Mouse (Mus musculus) layer of hippocampus, adult 11-12 months (tissue): Measurements from ENCODE around the gene Gm5089.

Experiments
- DNase-seq: peaks from one replicate; pipeline ENCODE4 v3.0.0; 2022; ENCODE audit warnings: low spot score

Gene Gm5089

DNA sequence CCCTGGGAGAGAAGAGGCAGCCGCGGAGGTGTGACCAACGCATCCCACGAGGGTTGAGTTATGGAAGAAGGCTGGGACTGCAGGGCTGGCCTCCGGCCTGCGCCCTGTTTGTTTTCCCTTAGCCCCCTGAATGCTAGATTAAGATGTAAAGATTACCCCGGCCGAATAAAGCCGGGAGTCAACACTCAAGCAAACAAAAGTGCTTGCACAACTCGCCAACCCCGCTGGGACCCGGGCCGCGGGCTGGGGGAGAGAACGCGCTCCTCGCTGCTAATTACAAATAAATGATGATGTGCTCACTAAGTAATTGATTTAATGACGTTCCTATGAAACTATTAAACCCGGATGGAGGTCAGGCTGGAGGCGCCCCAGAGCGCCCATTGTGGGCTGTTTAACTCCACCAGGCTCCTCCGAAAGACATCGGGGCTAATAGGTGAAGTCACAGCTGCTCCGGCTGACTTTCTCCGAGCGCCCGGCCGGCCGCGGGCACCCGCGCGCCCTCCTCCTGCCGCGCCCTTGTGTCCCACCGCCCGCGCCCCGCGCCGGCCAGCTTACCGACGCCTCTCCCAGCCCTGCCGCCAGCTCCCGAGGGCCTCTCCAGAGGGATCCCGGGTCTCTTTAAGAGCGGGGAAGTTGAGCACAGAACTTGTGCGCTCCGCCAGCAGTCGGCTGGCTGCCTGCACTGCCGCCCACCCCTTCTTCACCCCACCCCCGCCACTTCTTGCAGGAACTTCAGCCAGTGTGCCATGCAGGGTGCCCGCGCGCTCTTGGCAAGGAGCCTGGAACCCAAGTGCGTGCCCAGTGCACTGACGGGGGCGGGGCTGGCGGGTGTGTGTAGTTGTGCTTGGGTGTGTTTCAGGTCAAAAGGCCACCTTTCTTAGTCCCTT is at the start of gene Gm5089:
TSS of gene Gm5089 (minus strand) at position 620 of the 887 bp plus-strand sequence.
- DNase-seq: peak; percentile 36

DNA sequence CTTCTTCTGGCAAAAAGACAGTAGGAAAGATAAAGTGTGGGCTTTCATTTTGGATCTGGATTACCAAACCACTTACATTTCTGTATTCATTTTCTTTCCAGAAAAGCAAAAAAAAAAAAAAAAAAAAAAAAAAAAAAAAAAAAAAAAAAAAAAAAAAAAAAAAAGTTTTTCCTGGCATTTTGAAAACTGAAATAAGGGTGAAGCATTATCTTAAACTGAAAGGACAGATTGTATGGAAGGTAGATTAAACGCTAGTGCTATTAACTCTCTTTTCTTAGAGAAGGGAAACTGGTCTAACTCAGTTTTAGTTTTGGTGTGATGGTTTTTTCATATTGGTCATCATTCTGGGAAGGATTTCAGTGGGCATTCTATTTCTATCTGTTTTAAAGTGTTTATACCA is 41.1 kb upstream of the Gm5089 start:
- DNase-seq: no peak

DNA sequence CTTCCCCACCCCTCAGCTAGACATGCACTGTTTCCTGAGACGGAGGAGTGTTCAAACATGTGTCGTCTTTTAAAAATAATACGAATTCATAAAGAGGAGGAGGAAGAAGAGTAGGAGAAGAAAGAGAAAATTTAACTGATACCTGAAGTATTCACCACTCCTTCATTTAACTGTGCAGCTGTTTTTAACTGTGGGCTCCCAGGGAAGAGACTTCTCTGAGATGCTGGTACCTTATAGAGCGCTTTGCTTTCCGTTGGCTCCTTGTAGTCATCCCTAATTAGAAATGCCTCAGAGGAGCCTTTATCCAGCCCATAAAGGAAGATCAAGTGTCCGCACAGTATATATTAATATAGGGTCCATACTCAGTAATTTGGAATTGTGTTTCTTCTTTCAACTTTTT is 40.6 kb upstream of the Gm5089 start:
- DNase-seq: no peak

DNA sequence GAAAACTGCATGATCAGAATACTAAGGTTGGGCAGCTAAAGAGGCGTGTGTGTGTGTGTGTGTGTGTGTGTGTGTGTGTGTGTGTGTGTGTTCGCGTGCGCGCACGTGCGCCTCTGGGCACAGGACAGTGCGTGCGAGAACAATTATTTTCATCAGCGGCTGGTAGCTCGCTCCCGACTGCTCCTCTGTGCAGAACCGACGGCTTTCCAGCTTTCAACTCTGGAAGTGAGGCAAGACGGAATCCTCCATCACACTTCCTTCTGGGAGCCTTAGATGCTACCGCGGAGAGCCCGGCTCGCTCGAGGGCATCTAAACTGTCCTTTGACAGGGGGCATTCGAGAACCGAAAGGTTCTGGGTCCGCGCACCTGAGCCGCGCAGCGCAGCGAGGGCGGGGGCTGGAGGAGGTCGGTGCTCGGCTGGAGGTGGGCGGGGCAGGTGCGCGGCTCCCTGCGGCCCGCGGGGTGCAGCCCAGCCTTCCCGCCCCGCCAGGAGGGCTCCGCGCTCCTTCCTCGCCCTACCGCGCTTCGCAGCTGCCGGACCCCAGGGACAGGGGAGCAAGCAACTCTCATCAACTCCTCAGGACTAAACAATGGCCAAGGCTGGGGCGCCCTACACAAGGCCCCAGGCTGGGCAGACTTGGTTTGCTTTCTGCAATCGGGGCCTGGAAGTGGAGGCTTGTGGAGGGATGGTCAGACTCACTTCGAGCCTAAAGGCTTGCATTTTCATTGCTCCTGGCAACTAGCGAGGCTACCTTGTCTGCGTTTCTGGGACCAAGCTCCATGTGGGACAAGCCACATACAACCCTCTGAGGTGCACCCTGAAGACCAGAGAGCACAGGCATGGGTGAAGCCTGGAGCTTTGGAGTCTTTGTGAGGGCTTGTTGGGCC is 39.8 kb upstream of the Gm5089 start, which contains the start of gene Gm10837:
TSS of gene Gm10837 (plus strand) at position 146 of the 888 bp plus-strand sequence.
- no peak for DNase-seq

DNA sequence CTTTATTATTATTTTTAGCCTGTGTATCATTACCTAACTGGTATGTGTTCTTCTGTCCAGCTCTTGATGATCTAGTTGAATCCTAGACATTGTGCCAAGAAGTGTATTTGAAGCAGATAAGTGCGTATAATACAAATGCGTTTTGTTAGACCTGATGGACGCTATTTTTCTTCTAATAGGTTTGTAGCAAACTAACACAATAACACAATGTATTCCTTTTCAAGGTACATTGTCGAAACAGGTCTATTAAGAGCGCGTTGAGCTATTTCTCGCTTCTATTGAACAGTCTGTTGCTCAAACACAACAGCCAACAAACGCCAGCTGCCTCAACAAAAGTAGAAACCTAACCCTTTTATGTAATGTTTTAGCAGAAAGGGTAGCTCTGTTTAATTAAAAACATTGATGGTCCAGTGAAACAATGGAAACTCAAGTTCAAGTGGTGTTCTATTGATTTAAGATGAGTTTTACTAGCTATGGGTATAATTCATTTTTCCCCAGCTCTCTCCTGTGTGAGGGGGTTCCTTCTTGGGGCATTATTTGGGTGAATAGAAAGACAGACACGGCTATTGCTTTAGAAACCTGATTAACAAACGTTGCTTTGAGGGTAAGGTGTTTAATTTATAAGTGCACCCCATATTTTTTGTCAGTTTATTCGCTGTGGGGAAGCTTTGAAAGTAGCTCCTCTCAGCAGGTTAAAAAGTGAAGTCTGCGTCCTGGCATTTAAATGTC is 38.9 kb upstream of the Gm5089 start:
- DNase-seq: no peak

DNA sequence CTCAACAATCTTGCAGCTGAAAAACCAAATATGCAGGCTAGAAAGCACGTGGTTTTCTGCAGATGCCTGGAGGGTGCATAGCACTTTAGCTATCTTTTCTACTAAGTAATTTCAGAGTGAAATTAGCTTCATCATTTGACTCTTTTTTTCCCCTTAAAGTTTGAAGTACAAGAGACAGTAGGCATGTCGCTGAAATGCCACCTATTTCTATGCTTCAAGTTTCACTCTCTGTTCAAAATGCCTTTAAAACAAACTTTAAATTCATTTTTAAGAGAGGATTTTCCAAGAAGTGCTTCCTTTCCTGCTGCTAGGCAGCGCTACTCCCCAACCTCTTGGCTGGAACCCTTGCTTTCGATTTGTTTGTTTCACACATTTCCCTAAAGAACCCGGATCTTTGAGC is 38.1 kb upstream of the Gm5089 start:
- DNase-seq: no peak

DNA sequence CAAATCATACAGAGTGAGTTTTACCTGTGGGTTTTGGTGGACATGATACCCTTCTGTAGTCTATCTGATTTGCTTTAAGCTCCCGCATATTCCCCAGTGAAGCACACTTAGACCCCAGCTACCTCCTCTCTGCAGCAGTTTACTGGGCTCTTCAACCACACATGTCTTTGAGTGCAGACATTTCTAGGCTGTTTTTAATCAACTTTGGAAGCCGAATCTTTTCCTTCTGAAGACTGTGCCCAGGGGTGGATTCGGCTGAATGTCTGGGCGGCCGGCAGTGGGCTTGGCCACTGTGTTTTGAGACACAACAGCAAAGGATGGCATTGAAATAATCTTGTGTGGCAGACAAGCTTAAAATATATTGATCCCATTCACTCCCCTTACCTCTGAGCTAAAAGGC is 36.5 kb upstream of the Gm5089 start:
- DNase-seq: no peak

DNA sequence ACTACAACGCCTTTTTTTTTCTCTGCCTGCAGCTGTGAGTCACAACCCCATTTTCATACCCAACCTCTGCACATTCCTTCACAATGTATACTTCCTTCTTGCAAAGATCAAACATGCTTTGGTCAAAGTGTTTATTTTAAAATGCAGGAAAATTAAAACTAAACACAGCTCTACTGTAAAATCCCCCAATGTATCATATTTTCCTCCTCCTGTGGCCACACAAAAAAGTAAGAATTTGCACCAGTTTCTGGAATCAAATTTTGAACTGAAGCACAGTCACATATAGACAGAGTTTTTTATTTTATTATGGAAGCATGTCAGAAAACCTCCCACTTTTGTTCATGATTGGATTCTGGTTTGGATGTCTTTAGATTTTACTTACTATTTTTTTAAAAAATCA is 35.7 kb upstream of the Gm5089 start:
- DNase-seq: no peak

DNA sequence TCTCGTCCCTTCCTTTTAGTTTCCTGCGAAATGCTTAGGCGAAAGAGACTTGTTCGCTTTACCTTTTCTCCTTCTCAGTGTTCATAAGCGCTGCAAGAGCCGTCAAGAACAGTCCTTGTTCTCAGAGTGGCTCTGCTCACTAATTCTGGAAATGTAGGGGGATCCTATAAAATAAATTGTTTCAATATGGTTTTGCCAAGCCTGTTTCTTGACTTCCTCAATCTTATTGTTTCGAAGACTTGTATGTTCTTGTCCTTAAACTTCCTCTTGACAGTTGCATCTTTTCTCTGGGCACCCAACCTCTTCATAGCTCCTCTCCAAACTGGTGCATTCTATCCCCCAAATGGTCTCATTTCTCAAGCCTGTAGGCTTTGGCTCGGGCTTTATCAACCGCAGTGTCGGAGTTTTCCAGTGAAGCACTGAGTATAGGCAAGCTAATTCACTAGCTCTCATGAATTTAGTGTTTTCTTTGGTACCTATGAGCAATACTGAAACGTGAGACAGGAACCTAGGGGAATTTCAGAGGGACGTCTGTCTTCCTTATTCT is 34.8 kb upstream of the Gm5089 start:
- DNase-seq: no peak

DNA sequence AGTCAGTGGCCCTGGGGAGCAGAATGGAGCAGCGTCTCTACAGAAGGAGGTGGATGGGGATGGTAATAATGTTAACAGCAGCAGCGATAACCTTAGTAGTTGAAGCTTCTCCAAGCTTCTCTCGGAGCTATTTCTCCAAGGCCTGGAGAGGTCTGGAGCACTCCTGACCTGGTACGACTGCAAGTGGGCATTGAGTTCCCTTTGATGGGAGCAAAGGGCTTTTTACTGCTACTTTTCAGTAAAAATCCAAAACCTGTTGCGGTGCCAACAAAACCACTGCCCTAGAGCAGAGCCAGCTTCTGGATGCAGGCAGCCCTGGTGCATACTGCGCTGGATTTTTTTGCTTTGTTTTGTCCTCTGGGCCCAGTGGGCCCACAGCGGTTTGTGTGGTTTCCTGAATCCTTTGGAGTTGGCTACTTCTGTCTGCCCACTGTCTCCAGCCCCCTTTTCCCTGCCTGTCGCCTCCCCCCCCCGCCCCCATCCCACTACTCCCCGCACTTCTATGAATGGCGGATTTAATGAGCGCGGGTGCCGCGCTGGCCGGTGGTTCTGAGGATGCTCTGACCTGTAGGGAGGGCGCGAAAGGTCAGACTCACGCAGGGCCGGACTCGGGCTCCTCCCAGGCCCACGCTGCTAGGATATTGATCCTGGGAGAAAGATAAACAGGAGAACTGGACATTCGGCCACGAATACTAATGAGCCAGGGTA is 34.1 kb upstream of the Gm5089 start:
- DNase-seq: no peak

DNA sequence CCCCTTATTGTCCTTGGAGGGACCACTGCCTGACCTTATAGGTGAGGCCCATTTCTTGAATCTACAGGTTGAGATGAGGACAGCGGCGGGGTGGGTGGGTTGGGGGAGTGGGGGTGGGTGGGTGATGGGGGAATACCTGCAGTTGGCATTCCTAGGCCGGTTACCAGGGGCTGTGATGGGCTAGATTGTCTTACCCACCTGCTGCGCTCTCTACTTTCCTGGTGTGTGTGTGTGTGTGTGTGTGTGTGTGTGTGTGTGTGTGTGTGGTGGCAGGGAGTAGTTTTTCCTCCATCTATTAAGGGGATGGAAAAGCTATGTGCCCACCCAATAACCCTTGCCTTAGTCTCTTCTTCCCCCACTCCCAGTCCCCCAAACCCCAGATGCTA is 33.5 kb upstream of the Gm5089 start:
- DNase-seq: no peak

DNA sequence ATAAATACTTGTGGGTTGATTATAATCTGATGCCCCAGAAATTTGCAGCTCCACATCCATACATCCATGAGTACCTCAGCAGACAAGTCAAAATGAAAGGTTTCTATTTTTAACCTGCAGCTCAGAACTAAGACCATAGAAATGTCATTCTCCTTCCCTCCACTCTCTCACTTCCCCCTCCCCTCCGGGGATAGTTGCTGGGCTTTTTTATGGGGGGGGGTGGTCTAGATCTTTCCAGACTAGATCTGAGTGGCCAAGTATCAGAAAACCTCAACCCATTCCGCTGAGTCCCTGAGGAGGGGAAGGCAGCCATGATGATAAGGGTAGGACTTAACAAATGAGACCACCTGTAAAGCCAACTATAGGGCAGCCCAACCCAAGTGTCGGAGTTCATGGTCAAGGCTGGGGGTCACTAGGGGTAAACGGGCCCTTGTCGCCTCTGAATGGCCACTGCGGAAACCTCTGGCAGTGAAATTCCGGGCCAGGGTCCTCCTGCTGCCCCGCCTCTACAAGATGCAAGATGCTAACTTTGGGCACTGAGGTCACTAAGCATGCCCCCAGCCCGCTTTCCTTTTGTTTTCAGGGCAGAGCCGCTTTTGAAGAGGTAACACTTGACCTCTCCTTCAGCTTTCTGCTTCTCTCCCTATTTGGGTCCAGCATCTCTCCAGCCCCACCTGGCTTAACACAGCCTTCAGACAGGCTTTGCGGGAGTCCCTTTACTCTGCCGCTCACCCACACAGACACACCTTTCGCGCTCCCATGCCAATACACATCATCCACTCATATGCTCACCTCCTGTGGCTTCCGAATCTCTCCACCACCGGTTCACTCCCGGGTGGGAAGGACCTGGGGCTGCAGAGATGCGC is 32.9 kb upstream of the Gm5089 start:
- DNase-seq: no peak

DNA sequence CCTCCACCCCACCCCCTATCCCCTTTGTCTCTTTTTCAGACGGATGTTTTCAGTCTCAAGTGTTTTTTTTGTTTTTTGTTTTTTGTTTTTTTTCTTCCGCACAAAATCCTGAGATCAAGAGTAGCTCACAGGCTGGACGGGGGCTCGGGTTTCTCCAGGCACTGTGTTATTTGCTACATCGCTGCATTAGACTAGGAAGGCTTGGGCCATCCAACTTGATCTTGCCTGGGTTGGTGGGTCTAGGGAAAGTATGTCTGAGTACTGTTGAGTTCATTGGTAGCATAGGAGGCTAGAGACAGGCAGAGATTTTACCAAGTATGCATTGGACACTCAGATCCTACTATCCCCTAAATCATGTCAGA is 32.1 kb upstream of the Gm5089 start:
- DNase-seq: no peak

DNA sequence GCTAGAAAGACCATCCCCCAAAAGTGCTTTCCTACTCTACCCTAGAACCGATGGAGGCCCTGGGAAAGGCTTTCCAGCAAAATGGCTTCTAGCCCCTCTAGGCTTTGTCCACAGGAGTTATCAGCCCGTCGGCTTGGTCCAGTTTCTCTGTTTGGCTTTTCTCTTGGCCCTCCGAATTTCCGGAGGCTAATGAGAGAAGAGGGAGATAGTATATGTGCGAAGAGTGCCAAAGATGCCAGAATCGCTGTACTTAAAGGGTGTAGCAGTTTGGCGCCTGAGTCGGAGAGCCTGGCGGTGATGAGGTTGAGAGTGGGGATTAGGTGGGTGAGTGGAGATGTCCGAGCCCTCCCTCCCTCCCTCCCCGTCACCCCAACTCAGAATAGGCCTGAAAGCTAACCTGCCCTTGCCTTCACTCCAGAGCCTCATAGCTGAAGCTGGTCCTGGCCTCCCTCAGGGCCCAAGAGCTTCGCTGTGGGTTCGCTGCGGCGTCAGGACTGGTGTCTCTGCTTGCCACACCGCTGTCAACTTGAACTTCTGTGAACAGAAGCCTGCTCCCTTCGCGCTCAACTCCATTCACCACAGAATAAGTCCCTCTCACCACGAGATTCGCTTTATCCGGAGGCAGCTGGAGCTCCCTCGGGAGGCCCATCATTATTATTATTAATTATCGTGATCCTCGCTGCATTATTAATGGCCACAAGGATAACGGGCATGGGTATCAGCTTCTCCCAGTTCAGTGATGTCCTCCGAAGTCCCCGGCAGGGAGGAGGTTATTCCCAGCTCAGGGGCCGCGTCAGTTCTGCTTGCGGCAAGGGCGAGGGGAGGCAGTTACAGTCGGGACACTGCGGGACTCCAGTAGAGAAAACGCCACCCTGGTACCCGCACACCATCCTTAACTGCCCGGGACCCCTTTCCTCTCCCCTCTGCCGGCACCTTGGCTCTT is 31.4 kb upstream of the Gm5089 start:
- no peak for DNase-seq

DNA sequence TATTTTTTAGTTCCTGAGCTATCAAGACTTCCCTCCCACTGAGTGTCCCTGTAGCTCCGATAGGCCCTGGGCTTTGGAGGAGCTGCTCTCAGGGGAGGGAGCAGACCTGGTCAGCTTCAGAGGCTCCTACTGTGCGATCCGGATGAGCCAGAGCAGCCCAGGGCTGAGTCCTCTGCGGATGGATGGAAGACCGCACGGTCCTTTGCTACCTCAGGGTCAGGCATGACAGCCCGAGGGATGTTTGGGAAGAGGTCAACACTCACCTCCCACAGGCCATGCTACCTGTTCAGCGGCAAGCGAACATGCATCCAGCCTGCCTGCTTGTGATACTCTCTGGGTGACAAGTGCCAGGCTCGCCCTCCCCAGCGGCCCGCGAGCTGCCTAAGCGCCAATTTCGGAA is 30.3 kb upstream of the Gm5089 start:
- DNase-seq: no peak

DNA sequence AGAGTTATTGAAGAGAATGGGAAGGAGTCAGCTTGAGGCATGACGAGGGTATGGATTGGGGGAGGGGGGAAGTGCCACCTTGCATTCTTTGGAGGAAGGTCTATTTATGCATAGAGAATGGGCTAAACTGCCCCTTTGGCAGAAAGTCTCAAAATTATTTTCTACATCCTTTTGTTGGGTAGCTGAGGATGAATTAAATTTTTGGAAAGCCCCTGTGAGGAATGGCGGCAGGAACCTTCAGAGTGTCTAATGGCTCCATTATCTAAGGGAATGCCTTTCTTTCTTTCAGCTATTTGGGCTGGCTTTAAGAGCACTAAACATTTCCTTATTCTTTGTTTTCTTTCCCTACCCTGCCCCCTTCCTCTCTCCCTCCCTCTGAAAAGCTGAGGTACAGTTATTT is 29.4 kb upstream of the Gm5089 start:
- no peak for DNase-seq

DNA sequence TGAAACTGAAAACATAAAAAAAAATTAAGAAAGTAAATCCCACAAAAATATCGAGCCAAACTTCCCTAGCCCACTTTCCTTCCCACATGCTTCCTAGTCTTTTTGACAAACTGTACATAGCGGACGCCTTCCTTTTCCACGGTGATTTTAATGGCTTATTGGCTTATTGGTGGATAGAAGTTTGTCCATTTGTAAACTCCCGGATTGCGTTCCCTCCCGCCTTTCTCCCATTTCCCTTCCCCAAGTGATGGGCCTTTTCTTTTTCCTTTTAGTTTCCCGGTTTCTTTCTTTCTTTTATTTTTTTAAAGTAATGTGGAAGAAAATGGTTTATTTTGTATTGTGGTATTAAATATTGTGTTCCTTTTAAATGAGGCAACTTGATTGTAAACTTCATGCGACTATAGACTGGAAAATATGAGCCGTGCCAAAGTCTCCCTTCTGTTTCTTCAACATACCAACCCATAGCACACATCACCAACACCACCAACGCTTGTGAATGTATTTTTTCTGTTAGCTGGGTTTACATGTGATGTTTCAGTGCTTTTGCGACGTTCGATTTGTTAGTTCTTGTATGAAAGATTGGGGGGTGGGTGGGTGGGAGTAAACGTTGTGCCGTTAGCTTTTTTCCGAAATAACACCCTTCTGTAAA is 28.7 kb upstream of the Gm5089 start:
- DNase-seq: no peak

DNA sequence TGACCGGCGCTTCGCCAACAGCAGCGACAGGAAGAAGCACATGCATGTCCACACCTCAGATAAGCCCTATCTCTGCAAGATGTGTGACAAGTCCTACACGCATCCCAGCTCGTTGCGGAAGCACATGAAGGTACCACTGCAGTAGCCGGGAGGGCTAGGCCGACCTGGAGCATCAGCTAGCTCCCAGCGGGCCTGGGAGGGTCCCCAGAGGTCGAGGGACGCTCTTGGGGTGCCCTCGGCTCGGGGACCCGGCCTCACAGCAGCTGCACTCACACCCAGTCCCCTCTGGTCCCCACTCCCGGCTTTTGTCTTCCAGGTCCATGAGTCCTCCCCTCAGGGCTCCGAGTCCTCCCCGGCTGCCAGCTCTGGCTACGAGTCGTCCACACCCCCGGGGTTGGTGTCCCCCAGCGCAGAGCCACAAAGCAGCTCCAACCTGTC is 27.7 kb upstream of the Gm5089 start:
- no peak for DNase-seq
